Mouse (Mus musculus) brain, adult 2 months (tissue): Measurements from ENCODE around the gene Katnb1.

ENCODE experiments used
- DNase-seq: peaks from one replicate; pipeline ENCODE4 v3.0.0; 2011; ENCODE audit warnings: low read depth, low spot score

The Katnb1 gene

DNA sequence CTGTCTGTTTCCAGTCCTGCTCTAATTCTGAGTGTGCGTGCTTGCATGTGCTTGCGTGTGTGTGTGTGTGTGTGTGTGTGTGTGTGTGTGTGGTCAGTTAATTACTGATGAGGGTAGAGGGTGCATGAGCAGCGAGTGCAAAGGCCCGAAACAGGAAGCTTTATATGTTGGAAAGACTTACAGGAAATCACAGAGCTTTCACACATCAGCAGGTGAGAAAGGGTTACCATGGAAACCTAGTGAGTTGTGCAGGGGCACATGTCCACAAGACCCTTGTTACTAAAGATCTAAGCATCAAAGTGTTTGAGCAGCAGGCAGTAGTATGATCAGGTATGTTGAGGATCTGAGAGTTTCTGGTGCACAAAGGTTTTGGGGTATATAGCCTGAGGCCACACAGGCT, 3.3 kb downstream of the Katnb1 start:
- no peak for DNase-seq

GRCm38 (mm10) chr8:95084744-95085431, 3.9 kb downstream of the Katnb1 start:
- no peak for DNase-seq

- peak; percentile 80 for DNase-seq
Measured at GRCm38 (mm10) chr8:95085432-95086141, 4.6 kb downstream of the Katnb1 start.

- no peak for DNase-seq
Measured at GRCm38 (mm10) chr8:95093574-95093973, 12.6 kb downstream of the Katnb1 start.

- peak; percentile 75 for DNase-seq
Measured at GRCm38 (mm10) chr8:95099009-95099408, 18.0 kb downstream of the Katnb1 start.

- no peak for DNase-seq
Measured at GRCm38 (mm10) chr8:95101972-95102371, 21.0 kb downstream of the Katnb1 start.

DNA sequence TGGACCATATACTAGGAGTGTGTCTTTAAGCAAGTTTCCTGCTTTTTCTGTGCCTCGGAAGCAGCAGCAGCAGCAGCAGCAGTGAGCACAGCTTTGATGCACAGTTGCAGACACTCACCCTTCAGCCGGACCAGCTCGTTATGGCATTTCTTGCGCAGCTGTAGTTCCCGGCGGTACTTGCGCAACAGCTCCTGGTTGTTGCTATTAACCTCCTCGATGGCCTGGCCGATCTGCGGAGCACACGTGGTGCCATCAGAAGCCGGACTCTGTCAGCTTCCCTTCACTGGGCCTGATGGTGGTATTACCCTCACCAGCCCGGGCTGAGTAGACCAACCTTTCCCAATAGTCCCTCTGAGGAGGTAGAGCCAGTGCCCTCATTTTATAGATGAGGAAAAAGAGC, 26.3 kb downstream of the Katnb1 start:
- no peak for DNase-seq

DNA sequence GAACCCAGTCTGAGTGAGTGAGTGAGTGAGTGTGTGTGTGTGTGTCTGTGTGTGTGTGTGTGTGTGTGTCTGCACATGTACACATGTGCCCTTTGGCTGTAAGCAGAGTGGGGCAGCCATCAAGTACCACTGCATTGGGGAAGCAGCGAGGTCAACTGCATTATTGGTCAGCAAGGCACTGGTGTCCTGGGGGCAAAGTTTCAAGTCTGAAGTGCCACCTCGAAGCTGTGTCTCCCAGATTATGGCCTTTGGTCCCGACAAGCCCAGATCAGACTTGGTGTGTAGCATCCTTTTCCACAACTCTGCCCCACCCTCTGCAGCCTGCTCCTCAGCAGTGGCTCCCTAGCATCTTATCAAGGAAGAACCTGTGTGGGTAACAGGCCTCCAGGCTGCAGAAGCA, 31.6 kb downstream of the Katnb1 start:
- no peak for DNase-seq

GRCm38 (mm10) chr8:95113108-95113507, 32.1 kb downstream of the Katnb1 start:
- no peak for DNase-seq

DNA sequence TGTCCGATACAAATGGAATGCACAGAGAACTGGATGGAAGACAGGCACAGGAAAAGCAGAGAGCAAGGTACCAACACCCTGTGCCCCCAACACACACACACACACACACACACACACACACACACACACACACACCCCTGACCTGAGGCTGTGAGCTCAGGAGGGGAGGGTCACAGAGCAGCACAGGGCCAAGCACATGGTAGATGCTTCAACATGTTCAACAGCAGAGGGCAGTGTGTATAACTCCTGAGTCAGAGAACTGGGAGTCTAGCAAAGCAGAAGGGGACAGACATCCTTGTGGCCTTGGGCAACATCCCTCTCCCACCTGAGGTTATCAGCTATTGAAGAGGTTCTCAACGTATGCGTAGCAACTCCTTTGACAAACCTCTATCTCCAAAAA, 32.8 kb downstream of the Katnb1 start:
- DNase-seq, result peak; percentile 63

DNA sequence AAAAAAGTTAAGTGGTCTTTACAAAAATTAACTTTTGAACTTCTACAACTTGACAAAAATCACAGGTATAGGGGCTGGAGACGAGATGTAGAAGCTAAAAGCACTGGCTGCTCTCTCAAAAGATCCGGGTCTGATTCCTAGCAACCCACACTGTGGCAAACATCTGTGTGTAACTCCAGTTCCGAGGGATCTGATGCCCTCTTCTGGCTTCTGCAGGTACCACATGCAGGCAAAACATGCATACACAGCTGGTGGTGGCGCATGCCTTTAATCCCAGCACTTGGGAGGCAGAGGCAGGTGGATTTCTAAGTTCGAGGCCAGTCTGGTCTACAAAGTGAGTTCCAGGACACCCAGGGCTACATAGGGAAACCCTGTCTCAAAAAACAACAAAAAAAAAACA, 42.5 kb downstream of the Katnb1 start:
- no peak for DNase-seq

GRCm38 (mm10) chr8:95126497-95126896, 45.5 kb downstream of the Katnb1 start:
- no peak for DNase-seq

- DNase-seq, result no peak
Measured at GRCm38 (mm10) chr8:95127658-95128057, 46.7 kb downstream of the Katnb1 start.

- DNase-seq, result no peak
Measured at GRCm38 (mm10) chr8:95128750-95129260, 47.8 kb downstream of the Katnb1 start.

DNA sequence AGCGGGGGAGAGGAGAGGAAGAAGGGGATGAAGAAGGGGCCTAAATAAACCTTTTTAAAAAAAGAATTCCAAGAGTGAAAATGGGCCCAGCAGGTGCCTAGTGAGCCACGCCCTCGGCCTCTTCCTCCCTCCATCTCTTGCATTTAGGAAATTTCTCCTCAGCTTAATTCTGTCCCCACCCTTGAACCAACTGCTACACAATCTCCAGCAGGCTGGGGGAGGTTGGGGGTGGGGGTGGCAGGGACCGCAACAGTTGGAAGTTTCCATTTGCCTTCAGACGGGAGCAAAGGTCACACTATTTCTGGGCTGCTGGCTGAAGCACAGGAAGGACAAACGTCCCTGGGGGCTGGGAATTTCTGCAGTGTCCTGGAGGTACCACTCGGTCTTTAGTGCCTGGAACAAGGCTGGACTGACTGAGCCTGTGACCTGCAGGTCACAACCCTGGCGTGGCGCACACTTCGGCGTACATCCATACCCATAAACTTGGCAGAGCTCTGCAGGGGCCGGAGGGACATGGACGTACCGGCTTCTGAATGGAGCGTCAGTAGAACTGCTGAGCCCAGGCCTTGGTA, 50.1 kb downstream of the Katnb1 start:
- no peak for DNase-seq

DNA sequence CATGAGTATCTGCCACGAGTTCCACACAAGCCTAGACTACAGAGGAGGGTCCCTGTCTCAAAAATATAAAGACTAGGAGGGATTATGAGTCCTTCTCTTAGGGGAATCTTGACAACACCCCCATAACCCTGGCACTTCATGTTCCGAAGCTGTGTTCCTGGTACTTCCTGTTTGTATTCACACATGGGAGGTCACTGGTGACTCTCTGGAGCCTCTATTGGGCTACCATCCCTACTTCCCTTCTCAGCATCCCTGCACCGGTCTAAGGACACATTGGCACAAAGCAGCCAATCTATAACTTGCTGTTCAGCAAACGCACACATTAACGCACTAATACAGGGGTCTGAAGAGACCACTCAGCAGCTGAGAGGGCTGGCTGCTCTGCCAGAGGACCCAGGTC, 51.0 kb downstream of the Katnb1 start:
- DNase-seq, result no peak

GRCm38 (mm10) chr8:95134186-95134585, 53.2 kb downstream of the Katnb1 start:
- DNase-seq, result no peak

DNA sequence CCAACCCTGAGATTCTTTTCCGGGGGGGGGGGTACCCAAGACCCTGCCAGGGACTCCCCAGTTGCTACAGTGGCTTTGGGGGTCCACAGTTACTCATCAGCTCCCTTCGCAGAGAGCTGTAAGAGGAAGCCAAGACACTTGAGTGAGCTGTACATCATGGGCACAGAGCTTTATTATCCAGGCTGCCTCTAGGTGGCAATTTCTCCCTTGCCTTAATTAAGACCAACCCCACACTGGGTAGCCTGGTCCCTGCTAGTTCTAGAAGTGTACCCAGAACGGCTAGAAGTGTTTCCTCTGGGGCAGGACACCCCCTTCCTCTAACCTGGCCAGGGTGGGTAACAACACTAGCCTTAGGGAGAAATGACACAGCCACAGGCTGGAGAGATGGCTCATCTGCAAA, 54.3 kb downstream of the Katnb1 start:
- peak; percentile 61 for DNase-seq

- no peak for DNase-seq
Measured at GRCm38 (mm10) chr8:95136218-95136617, 55.2 kb downstream of the Katnb1 start.

- DNase-seq, result no peak
Measured at GRCm38 (mm10) chr8:95137201-95137600, 56.2 kb downstream of the Katnb1 start.

GRCm38 (mm10) chr8:95137641-95138098, 56.7 kb downstream of the Katnb1 start:
- no peak for DNase-seq

DNA sequence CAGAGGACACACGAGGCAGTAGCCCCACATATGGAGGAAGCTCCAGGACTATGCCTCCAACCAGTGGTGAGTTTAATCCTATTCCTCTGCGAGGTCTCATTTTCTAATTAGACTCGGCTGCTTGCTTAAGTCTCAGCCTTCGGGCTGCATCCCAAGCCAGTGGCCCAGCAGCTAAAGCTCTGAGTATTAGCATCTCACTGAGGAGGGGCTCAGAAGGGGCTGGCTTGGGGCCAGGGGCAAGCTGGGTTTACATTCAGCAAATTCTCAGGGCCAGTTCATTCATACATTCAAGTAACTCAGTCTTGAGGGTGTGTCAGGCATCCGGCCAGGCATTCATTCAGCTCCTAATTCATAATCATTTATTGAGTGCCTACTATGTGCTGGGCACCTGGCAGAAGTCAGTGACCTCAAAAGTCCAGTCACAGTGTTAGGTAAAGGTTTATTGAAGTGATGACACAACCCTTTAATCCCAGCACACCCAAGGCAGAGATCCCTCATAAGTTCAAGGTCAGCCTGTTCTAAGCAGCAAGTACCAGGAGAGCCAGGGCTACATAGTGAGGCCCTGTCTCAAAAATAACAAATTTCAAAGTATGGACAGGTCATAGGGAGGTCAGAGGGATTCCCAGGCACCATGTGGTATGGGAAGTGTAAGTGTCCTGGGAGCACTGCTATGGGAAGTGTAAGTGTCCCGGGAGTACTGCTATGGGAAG, 57.5 kb downstream of the Katnb1 start:
- DNase-seq, result no peak
